Mouse (Mus musculus) ovary, postnatal 14 days (tissue): ENCODE results near the gene Fam19a5.

Source experiments
- DNase-seq: peaks from one replicate; pipeline ENCODE4 v3.0.0; 2022; ENCODE audit warnings: low spot score

The Fam19a5 gene

DNA sequence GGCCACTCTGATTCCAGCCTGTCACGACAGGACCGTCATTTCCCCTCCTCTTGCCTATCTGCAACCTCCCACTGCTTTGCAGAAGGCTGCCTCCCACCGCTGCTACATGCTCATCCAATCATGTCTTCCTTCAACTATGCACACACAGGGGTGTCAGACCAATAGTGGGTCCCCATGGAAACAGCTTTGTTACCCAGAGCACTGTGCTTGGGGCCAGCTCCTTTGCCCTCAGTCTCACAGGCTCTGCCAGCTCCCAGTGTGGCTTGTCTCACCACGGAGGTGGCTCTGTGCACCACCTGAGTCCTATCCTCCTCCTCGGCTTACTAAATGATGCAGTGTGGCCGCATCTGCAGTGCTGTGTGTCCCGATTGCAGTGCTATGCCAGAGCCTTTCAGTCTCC lies 123.3 kb downstream of the Fam19a5 start:
- DNase-seq, result no peak

DNA sequence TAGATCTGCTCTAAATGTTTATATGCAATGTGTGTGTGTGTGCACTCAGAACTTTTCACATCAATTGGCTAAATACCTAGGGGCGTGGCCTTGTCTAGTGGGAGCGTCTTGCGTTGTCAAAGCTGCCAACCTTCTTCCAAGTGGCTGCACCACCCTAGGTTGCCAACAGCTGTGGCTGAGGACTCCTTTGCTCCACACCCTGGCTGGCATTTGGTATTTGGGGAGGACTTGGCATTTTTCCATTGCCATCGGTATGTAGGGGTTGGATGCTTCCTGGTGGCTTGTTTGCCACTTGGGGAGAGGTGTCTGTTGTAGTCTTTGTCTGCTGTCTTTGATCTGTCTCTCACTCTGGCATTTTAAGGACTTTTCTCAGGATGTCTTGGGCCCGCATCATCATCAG lies 124.0 kb downstream of the Fam19a5 start:
- DNase-seq, result no peak

DNA sequence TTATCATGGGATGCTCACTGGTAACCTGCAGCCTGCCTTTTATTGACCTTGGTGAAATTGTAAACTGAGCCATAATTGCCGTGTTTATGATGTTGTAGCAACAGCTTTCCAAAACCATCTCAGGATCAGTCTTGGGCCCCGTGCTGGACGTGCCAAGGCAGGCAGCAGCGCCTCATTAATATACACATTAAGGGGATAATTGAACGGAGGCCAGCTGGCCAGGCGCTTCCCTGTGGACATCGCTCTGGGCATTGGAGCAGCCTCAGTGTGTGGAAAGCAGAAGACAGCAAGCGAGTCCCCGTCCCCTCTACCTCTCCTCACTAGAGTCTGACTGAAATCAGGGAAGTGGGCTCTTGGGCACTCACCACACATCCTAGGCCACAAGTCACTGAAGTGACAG lies 127.8 kb downstream of the Fam19a5 start:
- no peak for DNase-seq

DNA sequence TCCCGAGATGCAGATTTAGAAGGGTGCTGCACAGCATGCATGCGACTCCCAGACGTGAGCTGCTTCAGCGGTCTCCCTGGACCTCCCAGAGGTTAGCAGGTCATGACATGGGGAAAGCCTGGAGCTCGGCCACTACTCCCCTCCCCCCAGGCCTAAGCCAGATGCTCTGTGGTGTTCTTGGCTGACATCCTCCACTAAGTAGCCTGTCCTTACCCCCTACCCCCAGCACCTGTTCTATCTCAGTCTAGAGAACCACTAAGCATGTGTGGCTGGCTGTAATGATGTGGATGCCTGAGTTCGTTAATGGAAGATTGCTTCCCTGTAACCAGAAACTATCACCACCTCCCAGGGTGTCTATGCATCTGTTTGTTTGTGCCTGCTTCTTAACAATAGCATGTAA lies 134.6 kb downstream of the Fam19a5 start:
- no peak for DNase-seq

DNA sequence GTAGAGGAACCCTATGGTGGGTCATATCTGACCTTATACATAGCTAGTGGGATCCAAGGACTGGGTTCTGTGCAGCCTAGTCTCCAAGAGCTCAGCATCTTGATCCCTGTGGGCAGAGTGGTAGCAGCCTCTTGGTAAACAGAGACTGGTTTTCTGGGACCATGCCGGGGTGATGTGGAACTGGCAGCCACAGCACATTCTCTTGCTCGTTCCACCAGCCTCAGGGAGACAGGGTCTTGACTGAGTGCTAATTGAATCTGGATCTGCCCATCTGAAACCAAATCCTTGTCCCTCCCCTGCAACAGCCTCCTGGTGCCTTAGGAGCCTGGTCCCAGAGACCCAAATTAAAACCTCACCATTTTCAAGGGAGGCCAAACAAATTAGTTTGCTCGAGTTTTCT lies 138.3 kb downstream of the Fam19a5 start:
- DNase-seq, result no peak

DNA sequence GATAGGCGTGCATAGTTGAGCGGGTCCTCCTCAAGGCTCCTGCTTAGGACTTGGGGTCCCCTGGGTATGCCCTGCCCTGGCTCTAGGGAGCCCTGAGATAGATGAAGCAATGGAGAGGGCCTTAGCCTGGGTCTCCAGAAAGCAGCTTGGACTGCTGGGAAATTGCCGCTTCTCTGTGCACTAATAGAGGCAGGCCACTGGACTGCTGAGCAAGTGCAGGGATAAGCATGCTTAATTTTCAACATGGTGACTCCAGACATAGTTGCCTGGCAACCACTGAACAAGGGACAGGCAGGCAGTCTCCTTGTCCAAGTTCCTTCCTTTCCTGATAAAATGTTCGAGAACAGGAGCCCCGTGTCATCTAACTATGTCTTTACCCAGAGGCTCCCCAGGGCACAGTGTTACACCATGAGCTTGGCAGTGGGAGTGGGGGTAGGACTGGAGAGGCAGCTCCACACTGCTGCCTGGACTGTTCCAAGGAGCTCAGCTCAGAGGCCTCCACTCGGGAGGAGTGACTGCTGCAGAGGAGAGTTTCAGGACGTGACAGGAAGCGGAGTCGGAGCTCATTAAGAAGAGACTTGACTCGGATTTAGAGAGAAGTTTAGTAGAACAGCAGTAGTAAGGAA lies 142.4 kb downstream of the Fam19a5 start:
- DNase-seq, result no peak

DNA sequence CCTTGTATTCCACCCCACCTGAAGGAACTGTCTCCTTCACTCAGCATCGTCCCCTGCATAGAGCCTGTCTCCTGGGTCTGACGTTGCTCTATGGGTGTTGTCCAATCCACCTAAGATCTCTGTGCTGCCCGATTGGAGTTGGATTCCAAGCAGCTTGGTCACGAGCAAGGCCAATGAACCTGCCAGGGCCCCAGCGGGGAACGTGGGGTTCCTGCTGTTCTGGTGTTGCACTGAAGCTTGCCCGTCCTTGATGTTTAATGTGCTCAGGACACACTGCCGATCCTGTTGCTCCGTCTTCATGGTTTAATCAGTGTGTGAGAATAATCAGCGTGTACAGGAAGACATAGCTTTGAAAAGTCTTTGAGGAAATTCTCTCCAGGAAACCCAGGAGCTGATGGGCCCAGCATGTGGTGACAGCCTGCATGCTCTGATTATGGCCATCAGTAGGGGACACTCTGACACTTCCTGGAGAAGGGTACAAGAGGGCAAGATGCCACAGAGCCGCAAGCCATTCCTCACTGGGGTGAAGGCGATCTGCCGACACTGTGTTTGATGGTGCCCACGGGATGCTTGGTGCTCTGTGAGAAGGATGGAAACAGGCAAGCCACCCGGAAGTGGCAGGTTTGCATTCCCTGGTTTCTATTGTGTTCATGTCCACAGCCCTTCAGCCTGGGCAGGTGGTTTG lies 147.3 kb downstream of the Fam19a5 start:
- DNase-seq, result no peak

DNA sequence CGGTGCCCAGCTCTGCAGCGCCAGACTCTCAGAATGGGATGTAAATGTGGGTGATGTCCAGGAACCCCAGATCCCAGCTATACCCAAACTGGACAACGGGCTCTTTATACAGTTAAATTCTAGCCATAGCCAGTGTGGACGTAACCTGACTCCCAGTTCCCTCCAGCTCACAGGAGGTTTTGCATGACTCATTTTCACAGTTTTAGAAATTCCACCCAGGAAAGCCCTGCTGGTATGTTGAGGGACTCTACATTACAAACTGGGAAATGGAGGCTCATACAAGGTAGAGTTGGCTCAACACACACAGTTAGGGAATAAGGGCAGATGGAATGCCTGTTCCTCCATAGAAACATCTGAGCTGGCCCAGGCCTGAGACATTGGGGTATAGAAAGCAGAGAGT lies 147.9 kb downstream of the Fam19a5 start:
- DNase-seq, result no peak

DNA sequence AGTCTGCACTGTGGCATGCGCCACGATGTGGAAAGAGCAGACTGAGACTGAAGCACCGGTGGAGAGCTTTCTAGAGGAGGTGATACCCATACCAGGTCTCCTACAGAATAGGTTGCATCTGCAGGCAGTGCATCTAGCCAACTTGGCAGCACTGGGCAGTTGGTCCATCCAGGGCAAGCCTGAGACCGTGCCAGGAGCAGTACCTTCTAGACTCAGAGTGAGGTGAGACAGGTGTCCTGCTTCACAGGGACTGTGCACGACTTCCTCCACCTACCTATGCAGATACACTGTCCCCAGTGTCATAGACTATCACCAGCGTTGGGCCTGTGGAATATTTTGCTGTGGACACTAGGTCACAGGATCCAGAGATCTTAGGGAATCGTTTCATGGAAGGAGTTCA lies 148.3 kb downstream of the Fam19a5 start:
- no peak for DNase-seq

DNA sequence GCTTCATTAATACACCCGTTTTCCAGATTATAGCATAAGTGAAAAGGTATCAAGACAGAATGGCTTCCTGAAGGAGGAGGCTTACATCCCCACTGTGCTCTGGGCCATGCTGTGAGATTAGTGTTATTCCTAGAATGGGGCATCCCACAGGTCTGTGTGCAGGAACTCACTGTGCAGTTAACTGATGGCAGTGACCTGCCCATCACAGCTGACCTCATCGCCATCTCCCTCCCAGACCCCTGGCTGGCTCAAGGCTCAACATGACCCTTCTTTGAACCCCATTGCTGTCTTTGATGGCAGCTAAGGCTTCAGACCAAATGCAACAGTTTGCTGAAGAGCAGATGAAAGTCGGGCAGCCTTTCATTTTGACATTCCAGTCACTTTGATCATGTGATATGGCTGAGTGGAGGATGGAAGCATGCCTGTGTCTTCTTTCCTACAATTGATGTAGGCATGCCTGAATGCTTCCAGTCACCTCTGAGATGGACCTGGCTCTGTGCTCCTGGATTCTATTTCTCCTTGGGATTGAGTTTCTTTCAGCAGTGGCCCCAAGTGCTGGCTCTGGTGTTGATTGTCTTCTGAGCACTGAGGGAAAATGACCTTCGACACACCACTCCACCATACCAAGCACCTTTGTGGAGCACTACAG lies 148.9 kb downstream of the Fam19a5 start:
- no peak for DNase-seq

DNA sequence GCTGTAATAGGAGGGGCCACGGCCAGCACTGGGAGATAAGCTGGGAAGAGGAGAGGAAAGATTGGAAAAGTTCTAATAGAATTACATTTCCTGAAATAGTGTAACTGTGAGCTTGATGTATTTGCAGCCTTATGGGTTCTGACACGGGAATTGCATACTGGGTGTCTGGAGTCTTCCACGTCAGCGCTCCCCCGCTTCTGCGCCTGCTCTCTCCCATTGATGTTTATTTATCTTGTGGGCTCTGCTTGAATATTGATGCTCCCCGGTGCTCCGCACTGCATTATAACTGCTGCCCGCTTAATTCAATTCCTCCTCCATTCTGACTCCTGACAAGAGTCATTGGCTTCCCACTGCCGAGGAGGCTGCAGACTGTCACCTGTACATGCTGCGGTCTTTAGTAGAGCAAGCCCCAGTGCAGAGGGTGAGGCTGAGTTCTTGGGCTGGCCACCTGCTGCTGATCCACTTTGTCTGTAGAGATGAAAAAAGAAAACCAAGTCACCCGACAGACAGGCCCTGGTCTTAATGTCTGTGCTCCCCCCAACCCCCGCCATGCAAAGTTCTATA lies 153.4 kb downstream of the Fam19a5 start:
- no peak for DNase-seq

DNA sequence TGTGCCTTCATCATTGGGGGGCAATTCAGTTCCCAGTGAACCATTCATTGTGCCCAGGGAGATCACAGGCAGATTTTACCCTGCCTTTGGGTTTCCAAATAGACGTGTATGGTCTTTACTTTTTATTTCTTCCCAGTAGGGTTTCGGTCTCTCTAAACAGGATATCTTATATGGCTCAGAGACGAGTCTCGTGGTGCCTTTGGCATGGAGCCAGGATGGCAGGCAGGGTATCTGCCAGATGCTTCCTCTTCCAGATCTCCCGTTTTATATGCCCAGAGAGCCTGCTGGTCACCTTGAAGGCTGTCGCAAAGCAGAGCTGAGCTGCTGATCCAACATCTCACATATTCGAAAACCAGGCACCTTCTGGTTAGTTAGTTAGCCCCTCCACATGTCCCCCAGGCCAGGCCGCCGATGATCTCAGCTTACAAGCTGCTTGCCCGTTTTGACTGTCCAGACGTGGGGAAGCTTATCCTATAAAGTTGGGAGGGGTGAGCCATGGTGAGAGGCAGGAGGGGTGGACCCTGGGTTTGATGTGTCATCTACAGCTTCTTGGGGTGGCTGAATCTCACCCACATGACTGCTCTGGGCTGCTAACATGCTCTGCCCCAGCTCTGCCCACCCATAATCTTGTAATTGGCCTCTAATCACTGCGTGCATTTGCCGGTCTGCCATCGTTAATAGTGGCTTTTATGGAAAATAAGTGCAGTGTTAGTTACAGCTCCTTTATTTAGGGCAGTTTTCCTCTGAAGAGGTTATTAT lies 154.6 kb downstream of the Fam19a5 start:
- no peak for DNase-seq

DNA sequence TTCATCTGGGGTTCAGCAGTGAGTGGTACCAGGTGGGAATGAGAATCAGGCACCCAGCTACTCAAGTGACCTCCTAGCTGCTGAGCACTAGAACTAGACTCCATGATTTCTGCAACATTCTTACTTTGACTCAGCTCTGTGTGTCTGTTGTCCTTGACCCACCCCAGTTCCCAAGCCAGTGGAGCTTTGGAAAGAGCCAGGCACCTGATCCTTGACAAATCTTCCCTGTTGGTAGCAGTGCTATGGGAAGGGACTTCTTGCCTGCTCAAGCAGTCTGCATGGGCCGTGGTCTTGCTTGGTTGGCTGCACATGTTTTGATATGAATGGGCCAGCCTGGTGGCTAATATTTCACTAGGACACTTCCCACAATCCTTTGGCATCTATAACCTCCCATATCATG lies 158.7 kb downstream of the Fam19a5 start:
- DNase-seq, result no peak

DNA sequence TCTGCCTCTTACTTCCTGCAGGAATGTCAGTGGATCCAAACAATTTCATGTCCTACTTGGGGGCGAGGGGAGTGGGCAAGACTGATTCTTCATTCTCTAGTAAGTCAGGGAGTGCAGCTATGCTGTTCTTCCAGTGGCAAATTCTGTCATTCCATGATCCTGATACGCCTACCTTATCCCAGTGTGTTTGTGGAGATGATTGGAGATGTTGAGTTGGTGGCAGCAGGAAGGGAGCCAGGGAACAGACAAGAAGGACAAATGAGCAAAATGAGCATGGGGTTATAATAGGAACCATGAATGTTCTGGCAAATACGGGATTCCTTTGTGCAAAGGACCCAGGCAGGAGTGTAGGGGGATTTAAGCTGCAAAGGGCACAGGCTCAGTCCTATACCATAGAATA lies 159.2 kb downstream of the Fam19a5 start:
- no peak for DNase-seq

DNA sequence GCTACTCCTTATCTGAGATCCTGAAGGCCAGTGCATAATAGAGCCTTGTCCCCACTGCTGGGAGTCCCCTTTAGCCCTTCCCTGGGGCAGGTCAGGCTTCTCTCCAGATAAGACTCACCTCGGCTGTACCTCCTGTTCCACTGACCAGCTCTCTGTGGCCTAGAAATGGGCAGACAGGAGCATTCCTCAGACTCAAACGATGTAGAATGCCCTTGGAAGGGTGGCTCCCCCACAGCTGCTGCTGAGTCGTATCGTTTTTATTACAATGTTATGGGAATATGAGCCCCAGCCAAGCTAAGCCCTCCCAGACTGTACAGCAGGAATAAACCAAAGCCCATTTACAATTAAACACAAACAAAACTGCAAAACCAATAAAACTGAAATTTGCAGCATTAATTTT lies 167.7 kb downstream of the Fam19a5 start:
- DNase-seq, result no peak

DNA sequence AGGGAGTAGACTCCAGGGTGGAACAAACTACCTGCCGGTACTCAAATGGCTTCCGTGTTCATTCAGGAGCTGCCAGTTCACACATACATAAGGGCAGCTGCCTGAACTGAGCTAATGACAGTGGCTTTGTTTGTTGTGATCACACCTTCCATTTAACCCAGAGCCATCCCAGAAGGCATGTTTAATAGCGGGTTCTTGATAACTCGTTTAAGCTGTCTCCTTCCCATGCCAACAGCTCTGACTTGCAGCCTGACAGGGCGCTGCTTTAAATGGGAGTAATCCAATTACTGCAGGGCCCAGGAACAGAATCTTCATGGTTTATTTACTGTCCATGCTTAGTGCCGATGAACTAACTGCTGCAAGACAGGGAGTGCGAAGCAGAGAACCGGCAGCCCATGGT lies 168.1 kb downstream of the Fam19a5 start:
- no peak for DNase-seq

DNA sequence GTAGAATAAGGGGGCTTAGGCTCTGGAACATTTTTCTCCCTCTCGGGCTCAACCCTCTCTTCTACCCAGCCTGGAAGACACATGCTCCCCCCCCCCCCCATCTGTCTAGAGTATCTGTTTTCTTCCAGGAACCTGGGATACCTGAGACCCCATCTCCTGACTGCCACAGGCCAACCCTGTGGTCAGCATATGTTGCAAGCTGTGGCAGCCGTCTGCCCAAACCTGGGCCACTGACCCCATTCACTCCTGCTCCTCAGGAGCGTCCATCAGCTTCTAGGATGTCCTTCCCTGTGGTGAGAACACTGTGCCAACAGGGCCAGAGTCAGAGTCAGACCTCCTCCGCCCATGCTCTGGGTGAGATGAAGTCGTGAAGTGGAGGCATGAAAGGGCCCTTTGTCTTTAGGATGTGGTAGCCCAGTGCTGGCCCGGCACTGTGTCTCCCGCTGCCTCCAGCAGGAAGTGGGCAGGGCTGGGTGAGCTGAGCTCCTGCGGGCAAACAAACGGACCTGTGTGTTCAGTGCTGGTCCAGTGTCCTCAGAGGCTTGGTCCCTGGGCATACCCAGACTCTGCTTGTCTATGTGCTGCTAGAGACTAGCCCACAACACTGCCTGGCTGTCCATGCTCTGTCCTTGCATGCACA lies 171.1 kb downstream of the Fam19a5 start:
- DNase-seq, result no peak

DNA sequence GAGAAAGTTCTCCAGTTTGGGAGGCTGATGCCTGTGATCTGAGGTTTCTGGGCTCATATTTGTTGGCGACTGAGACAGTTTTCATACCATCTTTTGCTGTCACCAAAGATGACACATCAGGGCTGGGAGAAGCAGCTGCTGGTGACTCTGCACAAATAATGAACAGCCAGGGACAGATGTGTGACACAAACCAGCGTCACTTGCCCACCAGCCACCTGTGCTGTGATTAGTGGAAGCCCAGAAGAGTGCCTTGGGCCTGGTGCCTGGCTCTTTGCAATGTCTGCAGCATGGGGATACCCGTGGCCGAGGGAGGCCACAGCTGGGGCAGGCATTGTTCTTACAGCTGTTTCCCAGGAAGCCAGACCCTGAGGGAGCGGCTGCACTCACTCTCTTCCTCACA lies 173.0 kb downstream of the Fam19a5 start:
- no peak for DNase-seq

DNA sequence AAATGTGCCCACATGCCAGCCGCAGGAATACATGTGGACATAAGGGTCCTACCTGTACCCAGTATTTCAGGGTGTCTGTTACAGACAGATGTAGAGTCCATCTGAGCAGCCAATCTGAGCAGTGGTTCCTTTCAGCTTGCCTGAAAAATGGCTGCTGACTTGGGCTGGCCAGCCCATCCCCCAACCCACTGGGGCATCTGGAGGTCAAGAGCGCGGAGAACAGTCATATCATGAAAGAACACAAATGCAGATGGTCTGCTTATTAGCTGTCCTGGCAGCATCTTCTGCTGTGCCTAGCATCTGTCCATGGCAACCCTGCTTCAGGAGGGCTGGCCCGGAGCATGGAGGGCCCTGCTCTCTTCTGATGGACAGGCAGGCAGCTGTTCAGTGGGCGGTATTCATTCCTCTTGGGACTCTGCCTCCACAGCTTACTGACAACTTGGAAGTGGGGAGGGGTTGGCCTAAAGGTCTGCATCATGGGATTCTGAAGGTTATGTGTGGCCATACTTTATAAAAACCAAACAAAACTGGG lies 179.4 kb downstream of the Fam19a5 start:
- no peak for DNase-seq

DNA sequence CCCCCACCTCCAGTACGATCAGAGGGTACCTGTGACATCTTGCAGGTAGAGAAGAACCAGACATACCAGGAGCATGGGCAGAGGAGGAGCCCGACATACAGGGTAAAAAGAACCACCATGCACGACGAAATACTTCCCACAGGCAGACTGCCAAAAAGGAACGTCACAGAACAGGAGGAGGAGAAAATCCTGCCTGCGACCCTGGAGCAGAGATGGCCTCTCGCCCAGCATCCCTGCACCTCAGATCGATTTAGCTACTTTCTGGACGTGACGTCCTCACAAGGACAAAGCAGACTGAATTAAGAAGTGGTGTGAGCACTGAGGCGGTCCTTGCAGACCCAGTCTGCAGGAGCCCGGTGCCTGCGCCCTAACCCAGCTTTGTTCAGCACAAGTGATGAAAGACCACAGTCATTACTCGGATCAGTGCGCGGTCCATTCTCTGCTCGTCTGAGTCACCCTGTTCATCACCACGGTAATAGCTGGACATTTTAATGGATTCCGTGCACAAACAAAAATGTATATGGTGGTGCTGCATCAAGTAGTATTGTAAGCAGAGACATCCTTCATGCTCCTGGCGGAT lies 182.6 kb downstream of the Fam19a5 start:
- DNase-seq, result no peak

DNA sequence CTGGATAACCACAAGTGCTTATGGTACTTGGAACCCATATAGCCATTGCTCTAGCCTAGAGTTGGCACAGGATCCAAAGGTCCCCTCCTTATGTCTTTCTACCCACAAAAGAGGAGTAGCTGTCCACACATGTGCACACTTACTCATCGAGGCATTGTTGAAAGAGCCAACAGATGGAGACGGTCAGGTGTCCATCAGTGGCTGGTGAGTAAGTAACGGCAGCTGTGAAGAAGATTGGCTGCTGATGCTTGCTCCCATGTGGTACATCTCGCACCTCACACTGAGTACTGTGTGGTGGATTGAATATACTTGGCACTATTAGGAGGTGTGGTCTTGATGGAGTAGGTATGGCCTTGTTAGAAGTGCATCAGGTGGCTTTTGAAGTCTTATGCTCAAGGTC lies 192.2 kb downstream of the Fam19a5 start:
- DNase-seq, result no peak

DNA sequence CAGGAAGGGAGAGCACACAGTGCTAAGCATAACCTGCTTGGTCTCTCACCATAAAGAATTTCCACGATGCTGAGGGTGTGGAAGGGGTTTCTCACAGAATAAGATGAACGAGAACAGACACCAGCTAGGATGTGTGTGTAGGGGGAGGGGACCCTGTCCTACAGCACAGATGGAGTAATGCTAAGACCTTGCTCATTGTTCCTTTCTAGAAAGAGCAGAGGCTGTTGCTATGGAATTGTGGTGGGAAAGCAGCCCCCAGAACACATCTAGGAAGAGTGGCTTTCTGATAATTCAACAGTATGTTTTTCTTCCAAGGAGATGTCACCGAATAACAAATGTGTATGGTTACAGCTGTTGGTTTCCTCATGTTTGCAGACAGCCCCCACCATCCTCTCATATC lies 211.4 kb downstream of the Fam19a5 start:
- no peak for DNase-seq
